Mouse (Mus musculus): ENCODE data around the gene Ppid. TPM values are rescaled to one million over a fixed set of nuclear protein-coding genes. Genes with fewer than 3 reads are reported as not detected.

Ppid gene
- polyA plus RNA-seq, 1 experiment from 2014 or later = 157 TPM

DNA sequence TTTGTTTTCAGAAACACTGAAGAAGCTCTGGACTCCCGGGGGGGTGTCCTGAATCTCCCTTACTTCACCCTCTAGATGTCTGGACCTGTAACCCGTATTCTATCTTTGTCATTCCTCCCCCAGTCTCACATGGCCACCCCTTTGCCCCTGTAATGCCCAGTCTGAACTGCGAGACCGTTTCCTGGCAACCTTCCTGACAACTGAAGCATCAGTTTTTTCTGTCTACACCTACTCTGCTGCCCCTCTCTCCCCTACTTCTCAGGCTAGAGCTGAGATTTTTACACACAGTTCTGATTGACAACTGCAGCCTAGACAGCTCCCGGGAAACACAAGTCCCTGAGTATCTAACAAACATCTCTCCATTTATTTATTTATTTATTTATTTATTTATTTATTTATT lies 14.3 kb upstream of the Ppid start:
- 0 out of 2 replicates have a peak, but pooled peaks cover 4% of the 10 kb centered on the region for H3K4me1 ChIP-seq (ENCODE audit: control insufficient read depth, insufficient read depth, low read length)
- H3K36me3 ChIP-seq (ENCODE audit: control insufficient read depth, insufficient read depth, low read length) = no peaks in the 10 kb centered on the region
- no peak overlapping the region for H3K4me2 ChIP-seq (ENCODE audit: low read length)
- no peak overlapping the region for H3K9ac ChIP-seq (replicated peaks; ENCODE audit: low read length)
- no peak overlapping the region for H3K27ac ChIP-seq (replicated peaks; ENCODE audit: low read depth, low read length)
- H3K27me3 ChIP-seq (ENCODE audit: control insufficient read depth, insufficient read depth, low read length) = no peaks in the 10 kb centered on the region
- H3K4me3 ChIP-seq (replicated peaks; ENCODE audit: low read depth, low read length) = no peak overlapping the region
- no peaks in the 10 kb centered on the region for H3K9me3 ChIP-seq (ENCODE audit: control insufficient read depth, low read length)
- 23% methylated on average over 5 of the region's 5 CpGs for WGBS
- DNase-seq = peak; percentile 38
- no peak for ATAC-seq (ENCODE audit: low FRiP score, low TSS enrichment)

DNA sequence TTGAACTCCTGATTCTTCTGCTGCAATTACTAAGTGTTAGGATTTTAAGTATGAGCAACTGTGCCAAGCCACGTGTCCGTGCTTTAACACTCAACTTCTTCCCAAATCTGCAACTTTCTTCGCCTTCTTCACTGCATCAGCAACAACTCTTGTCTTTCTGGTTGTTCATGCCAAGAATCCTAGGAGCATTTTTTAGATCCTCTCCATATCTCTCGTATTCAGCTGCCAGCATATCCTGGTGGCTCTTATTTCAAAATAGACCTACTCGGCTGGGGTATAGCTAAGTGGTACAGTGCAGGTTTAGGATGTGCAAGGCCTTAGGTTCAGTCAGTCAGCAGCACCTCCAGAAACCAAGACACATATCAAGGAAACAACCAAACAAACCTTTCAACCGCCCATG lies 13.5 kb upstream of the Ppid start:
- Histone ChIP-seq H3K4me1 (ENCODE audit: control insufficient read depth, insufficient read depth, low read length) (0 out of 2 replicates have a peak, but pooled peaks cover 4% of the 10 kb centered on the region), H3K9me3 (ENCODE audit: control insufficient read depth, low read length) (no peaks in the 10 kb centered on the region), H3K36me3 (ENCODE audit: control insufficient read depth, insufficient read depth, low read length) (no peaks in the 10 kb centered on the region), H3K27me3 (ENCODE audit: control insufficient read depth, insufficient read depth, low read length) (no peaks in the 10 kb centered on the region), H3K4me3 (replicated peaks; ENCODE audit: low read depth, low read length) (no peak overlapping the region), H3K27ac (replicated peaks; ENCODE audit: low read depth, low read length) (no peak overlapping the region), H3K4me2 (ENCODE audit: low read length) (no peak overlapping the region), H3K9ac (replicated peaks; ENCODE audit: low read length) (no peak overlapping the region)
- no peak for DNase-seq
- no peak for ATAC-seq (ENCODE audit: low FRiP score, low TSS enrichment)
- WGBS = 92% methylated on average over 6 of the region's 6 CpGs

DNA sequence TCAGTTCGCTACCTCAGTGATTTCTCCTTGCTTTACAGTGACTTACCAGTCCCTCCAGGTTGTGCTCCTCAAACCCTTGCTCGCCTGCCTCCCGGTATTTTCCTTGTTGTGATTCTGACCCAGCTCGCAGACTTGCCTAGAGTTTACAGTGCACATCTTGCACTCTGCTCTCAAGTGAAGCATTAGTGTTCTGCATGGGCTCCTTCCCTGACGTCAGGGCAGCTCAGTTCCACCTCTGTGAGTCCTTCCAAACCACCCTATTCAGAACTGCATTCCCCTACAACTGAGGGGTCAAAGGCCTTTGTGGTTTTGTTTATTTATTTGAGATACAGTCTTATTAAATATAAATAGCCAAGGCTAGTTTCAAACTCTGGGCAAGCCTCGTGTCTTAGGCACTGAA lies 13.0 kb upstream of the Ppid start:
- 64% methylated on average over 6 of the region's 6 CpGs for WGBS
- no peak overlapping the region for H3K4me2 ChIP-seq (ENCODE audit: low read length)
- no peak for ATAC-seq (ENCODE audit: low FRiP score, low TSS enrichment)

DNA sequence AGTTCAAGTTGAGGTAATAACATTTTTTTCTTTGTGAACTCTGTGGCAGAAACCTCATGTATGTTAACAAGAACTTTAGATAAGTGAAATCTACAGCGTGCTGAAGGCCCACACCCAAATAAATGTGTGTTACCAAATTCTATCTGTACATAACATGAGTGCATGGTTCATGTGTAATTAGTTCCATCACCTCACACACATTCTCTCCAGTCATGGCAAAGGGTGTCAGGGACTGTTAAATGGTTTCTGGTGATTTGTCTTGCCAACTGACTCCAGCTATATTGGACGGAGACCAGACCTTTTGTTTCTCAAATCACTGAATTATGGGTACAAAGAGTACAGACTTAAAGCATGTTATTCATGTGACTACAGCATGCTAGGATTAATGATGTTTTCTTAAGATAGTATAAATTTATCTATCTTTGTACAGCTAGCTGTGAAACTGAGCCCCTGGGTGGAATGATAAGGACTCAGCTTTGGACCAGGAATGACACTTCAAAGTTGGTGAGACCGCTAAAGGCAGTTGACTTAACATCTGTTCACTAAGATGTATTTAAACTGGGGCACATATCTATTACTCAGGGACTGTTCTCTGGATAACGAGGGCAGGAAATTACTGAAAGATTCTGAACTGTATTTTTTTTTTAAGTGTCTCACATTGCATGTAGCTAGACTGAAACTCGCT lies 11.1 kb upstream of the Ppid start:
- 80% methylated on average over 5 of the region's 5 CpGs for WGBS

More for the DNA sequence above, 13.0 kb upstream of the Ppid start:
- no peak overlapping the region for H3K4me3 ChIP-seq (replicated peaks; ENCODE audit: low read depth, low read length)
- H3K9me3 ChIP-seq (ENCODE audit: control insufficient read depth, low read length) = no peaks in the 10 kb centered on the region
- no peaks in the 10 kb centered on the region for H3K36me3 ChIP-seq (ENCODE audit: control insufficient read depth, insufficient read depth, low read length)
- H3K27ac ChIP-seq (replicated peaks; ENCODE audit: low read depth, low read length) = no peak overlapping the region
- H3K27me3 ChIP-seq (ENCODE audit: control insufficient read depth, insufficient read depth, low read length) = no peaks in the 10 kb centered on the region
- DNase-seq = no peak
- H3K4me1 ChIP-seq (ENCODE audit: control insufficient read depth, insufficient read depth, low read length) = 0 out of 2 replicates have a peak, but pooled peaks cover 4% of the 10 kb centered on the region
- H3K9ac ChIP-seq (replicated peaks; ENCODE audit: low read length) = no peak overlapping the region

DNA sequence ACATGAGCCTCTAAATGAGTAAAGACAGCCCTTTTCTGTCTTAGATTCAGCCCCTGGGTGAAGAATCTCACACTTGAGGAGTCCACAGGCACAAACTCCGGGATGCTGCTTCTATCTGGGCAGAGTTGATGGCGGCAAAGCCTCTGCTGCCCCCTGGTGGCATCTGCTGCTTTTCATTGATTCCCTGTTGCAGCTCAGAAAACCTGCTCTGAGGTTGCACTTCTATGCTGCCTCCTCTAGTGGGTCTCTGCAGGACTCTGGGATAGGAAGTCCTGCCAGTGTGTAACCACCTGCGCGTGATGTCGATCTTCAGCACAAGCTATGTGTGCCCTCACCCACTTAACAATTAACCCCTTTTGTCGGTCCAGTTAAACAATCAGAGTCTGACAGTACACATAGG lies 4.3 kb upstream of the Ppid start:
- H3K27ac ChIP-seq (replicated peaks; ENCODE audit: low read depth, low read length) = no peak overlapping the region
- no peak overlapping the region for H3K4me2 ChIP-seq (ENCODE audit: low read length)
- H3K27me3 ChIP-seq (ENCODE audit: control insufficient read depth, insufficient read depth, low read length) = no peaks in the 10 kb centered on the region
- ATAC-seq (ENCODE audit: low FRiP score, low TSS enrichment) = peak; percentile 73
- H3K9ac ChIP-seq (replicated peaks; ENCODE audit: low read length) = no peak overlapping the region
- H3K9me3 ChIP-seq (ENCODE audit: control insufficient read depth, low read length) = no peaks in the 10 kb centered on the region
- no peaks in the 10 kb centered on the region for H3K36me3 ChIP-seq (ENCODE audit: control insufficient read depth, insufficient read depth, low read length)
- no peak overlapping the region for H3K4me3 ChIP-seq (replicated peaks; ENCODE audit: low read depth, low read length)
- WGBS = 6% methylated on average over 6 of the region's 6 CpGs
- peak; percentile 95 for DNase-seq
- H3K4me1 ChIP-seq (ENCODE audit: control insufficient read depth, insufficient read depth, low read length) = peaks cover under 1% of the 10 kb centered on the region

More for the DNA sequence above, 11.1 kb upstream of the Ppid start:
- H3K27ac ChIP-seq (replicated peaks; ENCODE audit: low read depth, low read length) = no peak overlapping the region
- DNase-seq (no peak), ATAC-seq (ENCODE audit: low FRiP score, low TSS enrichment) (no peak)
- H3K27me3 ChIP-seq (ENCODE audit: control insufficient read depth, insufficient read depth, low read length) = no peaks in the 10 kb centered on the region
- H3K4me3 ChIP-seq (replicated peaks; ENCODE audit: low read depth, low read length) = no peak overlapping the region
- H3K4me2 ChIP-seq (ENCODE audit: low read length) = no peak overlapping the region
- 0 out of 2 replicates have a peak, but pooled peaks cover 4% of the 10 kb centered on the region for H3K4me1 ChIP-seq (ENCODE audit: control insufficient read depth, insufficient read depth, low read length)
- no peaks in the 10 kb centered on the region for H3K9me3 ChIP-seq (ENCODE audit: control insufficient read depth, low read length)
- no peaks in the 10 kb centered on the region for H3K36me3 ChIP-seq (ENCODE audit: control insufficient read depth, insufficient read depth, low read length)
- H3K9ac ChIP-seq (replicated peaks; ENCODE audit: low read length) = no peak overlapping the region

DNA sequence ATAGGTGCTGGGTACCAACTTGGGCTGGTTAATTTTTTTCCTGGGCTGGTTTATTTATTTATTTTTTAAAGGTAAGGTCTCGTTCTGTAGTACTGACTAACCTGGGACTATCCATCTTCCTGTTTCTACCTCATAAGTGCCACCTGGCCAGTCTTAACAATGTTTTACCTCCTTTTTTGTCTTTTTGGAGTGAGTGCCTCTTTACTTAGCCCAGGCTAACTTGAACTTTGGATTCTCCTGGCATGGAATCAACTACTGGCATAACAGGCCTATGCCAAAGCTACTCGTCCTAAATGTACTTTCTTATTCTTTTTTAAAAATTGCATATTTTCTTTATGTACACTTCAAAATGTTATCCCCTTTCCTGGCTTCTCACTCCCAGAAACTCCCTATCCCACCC lies 1.5 kb upstream of the Ppid start:
- Histone ChIP-seq H3K4me1 (ENCODE audit: control insufficient read depth, insufficient read depth, low read length) (peaks cover 9% of the 10 kb centered on the region), H3K4me2 (ENCODE audit: low read length) (no peak overlapping the region), H3K36me3 (ENCODE audit: control insufficient read depth, insufficient read depth, low read length) (peaks cover 12% of the 10 kb centered on the region), H3K9ac (replicated peaks; ENCODE audit: low read length) (no peak overlapping the region), H3K9me3 (ENCODE audit: control insufficient read depth, low read length) (no peaks in the 10 kb centered on the region), H3K27ac (replicated peaks; ENCODE audit: low read depth, low read length) (no peak overlapping the region), H3K27me3 (ENCODE audit: control insufficient read depth, insufficient read depth, low read length) (no peaks in the 10 kb centered on the region), H3K4me3 (replicated peaks; ENCODE audit: low read depth, low read length) (no peak overlapping the region)
- no peak for ATAC-seq (ENCODE audit: low FRiP score, low TSS enrichment)
- WGBS = 87% methylated on average over 2 of the region's 2 CpGs
- DNase-seq = no peak

DNA sequence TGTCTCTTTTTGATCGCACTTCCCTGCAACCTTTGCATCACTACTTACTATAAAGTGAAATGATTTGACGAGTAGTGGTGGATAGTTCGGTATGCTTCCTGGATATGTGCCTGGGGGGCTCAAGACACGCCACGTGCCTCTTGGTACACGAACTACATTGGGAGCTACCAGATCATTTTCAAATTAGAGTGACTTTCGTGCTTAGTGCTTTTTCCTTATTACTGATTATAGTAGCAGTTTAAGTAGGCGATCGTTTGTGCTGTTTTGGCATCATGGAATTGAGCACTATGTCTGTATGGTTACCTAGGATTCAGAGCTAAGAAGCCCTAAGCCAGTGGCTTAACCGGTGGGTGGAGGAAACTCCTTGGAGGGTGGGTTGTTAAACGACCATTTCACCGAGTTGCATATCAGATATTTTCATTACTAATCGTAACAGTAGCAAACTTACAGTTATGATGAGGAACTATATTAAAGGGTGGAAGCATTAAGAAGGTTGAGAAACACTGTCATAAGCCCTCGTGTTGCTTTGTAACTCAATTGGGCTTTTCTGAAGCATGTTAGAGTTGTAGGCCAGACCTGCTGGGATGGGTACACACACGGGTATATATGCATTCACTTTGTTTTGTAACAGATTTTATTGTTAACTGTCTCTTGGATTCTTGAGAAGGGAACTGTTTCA lies 790 bp downstream of the Ppid start:
- no peaks in the 10 kb centered on the region for H3K27me3 ChIP-seq (ENCODE audit: control insufficient read depth, insufficient read depth, low read length)
- H3K27ac ChIP-seq (replicated peaks; ENCODE audit: low read depth, low read length) = no peak overlapping the region
- H3K9me3 ChIP-seq (ENCODE audit: control insufficient read depth, low read length) = no peaks in the 10 kb centered on the region
- DNase-seq = no peak
- peaks cover 9% of the 10 kb centered on the region for H3K4me1 ChIP-seq (ENCODE audit: control insufficient read depth, insufficient read depth, low read length)
- H3K9ac ChIP-seq (replicated peaks; ENCODE audit: low read length) = peak overlapping the region; percentile 76
- peaks cover 33% of the 10 kb centered on the region for H3K36me3 ChIP-seq (ENCODE audit: control insufficient read depth, insufficient read depth, low read length)
- H3K4me2 ChIP-seq (ENCODE audit: low read length) = peak overlapping the region; percentile 80
- WGBS = 6% methylated on average over 15 of the region's 15 CpGs
- H3K4me3 ChIP-seq (replicated peaks; ENCODE audit: low read depth, low read length) = peak overlapping the region; percentile 88
- ATAC-seq (ENCODE audit: low FRiP score, low TSS enrichment) = no peak

DNA sequence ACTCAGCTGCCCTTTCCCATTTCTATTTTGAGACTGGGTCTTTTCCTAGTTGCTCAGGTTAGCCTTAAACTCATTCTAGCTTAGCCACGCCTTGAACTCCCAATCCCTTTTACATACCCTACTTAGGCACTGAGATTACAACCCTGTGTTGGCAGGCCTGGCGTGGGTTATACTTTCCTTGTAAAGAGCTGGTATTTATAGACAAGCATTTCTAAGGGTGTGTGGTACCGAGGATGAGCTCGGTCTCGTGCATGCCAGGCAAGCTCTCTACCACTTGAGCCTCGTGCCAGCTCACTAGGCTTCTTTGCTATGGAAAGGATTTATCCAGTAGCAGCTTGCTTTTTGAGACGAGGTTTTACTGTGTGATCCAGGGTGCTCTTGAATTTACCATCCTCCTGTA lies 4.3 kb downstream of the Ppid start:
- peaks cover 61% of the 10 kb centered on the region for H3K36me3 ChIP-seq (ENCODE audit: control insufficient read depth, insufficient read depth, low read length)
- H3K4me1 ChIP-seq (ENCODE audit: control insufficient read depth, insufficient read depth, low read length) = peaks cover 9% of the 10 kb centered on the region
- H3K27ac ChIP-seq (replicated peaks; ENCODE audit: low read depth, low read length) = no peak overlapping the region
- H3K9ac ChIP-seq (replicated peaks; ENCODE audit: low read length) = no peak overlapping the region
- ATAC-seq (ENCODE audit: low FRiP score, low TSS enrichment) (no peak), DNase-seq (no peak)
- H3K27me3 ChIP-seq (ENCODE audit: control insufficient read depth, insufficient read depth, low read length) = no peaks in the 10 kb centered on the region
- no peak overlapping the region for H3K4me3 ChIP-seq (replicated peaks; ENCODE audit: low read depth, low read length)
- H3K9me3 ChIP-seq (ENCODE audit: control insufficient read depth, low read length) = no peaks in the 10 kb centered on the region
- H3K4me2 ChIP-seq (ENCODE audit: low read length) = no peak overlapping the region
- WGBS = 94% methylated on average over 7 of the region's 7 CpGs

DNA sequence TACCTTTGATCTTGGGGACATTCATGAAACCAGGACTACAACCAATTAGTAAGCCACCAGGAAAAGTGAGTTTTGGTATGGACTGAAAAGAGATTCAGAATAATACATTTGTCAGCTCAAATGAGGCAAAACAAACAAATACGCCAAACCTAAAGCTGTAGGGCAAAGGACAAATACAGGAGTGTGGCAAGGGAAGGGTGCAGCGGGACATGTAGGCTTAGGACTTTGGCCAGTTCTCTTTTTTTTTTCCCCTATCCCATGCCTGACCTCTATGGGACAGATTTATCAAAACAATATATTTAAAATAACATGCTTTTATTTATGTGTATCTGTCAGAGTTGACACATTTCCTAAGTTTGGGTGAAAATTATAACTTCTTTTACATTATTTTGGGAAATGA lies 18.7 kb downstream of the Ppid start:
- H3K27me3 ChIP-seq (ENCODE audit: control insufficient read depth, insufficient read depth, low read length) = no peaks in the 10 kb centered on the region
- H3K27ac ChIP-seq (replicated peaks; ENCODE audit: low read depth, low read length) = no peak overlapping the region
- H3K4me2 ChIP-seq (ENCODE audit: low read length) = no peak overlapping the region
- DNase-seq = no peak
- no peaks in the 10 kb centered on the region for H3K4me1 ChIP-seq (ENCODE audit: control insufficient read depth, insufficient read depth, low read length)
- ATAC-seq (ENCODE audit: low FRiP score, low TSS enrichment) = no peak
- H3K36me3 ChIP-seq (ENCODE audit: control insufficient read depth, insufficient read depth, low read length) = peaks cover 66% of the 10 kb centered on the region
- WGBS = 96% methylated on average over 2 of the region's 2 CpGs
- no peak overlapping the region for H3K4me3 ChIP-seq (replicated peaks; ENCODE audit: low read depth, low read length)
- no peaks in the 10 kb centered on the region for H3K9me3 ChIP-seq (ENCODE audit: control insufficient read depth, low read length)
- H3K9ac ChIP-seq (replicated peaks; ENCODE audit: low read length) = no peak overlapping the region

All from midbrain, embryonic 14.5 days (tissue).